Mouse (Mus musculus): ENCODE results near the gene Megf11.

- TF ChIP-seq CTCF (IDR thresholded peaks at IDR 0.05; ENCODE audit: low read depth), result no peak
- no peak for TF ChIP-seq EP300 (IDR thresholded peaks at IDR 0.05; ENCODE audit: low read depth)
These were observed 226.9 kb downstream of the Megf11 start for GRCm38 (mm10) chr9:64612121-64612983.
